Mouse (Mus musculus) layer of hippocampus, adult 8-10 months (tissue): Measurements from ENCODE around the gene Olah. TPM values are rescaled to one million over a fixed set of nuclear protein-coding genes. Genes with fewer than 3 reads are reported as not detected.

Experiments used
- DNase-seq, 2 experiments: peaks; one replicate each; pipeline ENCODE4 v3.0.0; 2022; ENCODE audit warnings: low spot score in 2 of 2
- total RNA-seq, 4 experiments: library from RNA; stranded (reverse); gene quantifications; 2 replicates each; pipeline ENCODE4 v1.2.4; 2022

Gene Olah
- total RNA-seq, 4 experiments from 2014 or later: not detected

GRCm38 (mm10) chr2:3353160-3353559, 43.9 kb downstream of the Olah start:
- DNase-seq: no peak

- DNase-seq: no peak
Observed at GRCm38 (mm10) chr2:3348919-3349318, 48.1 kb downstream of the Olah start.

- DNase-seq: no peak
Observed at GRCm38 (mm10) chr2:3348422-3348821, 48.6 kb downstream of the Olah start.

- DNase-seq: peak; percentile 54 to 60
Observed at GRCm38 (mm10) chr2:3335611-3336301, 61.3 kb downstream of the Olah start, which contains the start of gene Acbd7. Gene Acbd7 (plus strand): TSS chr2:3336168.

GRCm38 (mm10) chr2:3333761-3334160, 63.2 kb downstream of the Olah start:
- no peak for DNase-seq

- DNase-seq: peak; percentile 99
Observed at GRCm38 (mm10) chr2:3332484-3333242, 64.3 kb downstream of the Olah start, which contains the start of gene Rpp38. Gene Rpp38 (minus strand): TSS chr2:3332643.

GRCm38 (mm10) chr2:3332056-3332455, 65.0 kb downstream of the Olah start:
- no peak for DNase-seq

- peak in 1 of 2 experiments; percentile 21 for DNase-seq
Observed at GRCm38 (mm10) chr2:3331071-3331703, 65.8 kb downstream of the Olah start.

- peak in 1 of 2 experiments; percentile 26 for DNase-seq
Observed at GRCm38 (mm10) chr2:3327351-3327750, 69.7 kb downstream of the Olah start.

GRCm38 (mm10) chr2:3326547-3326946, 70.5 kb downstream of the Olah start:
- DNase-seq: no peak

GRCm38 (mm10) chr2:3324381-3325130, 72.5 kb downstream of the Olah start:
- DNase-seq: no peak

- DNase-seq: no peak
Observed at GRCm38 (mm10) chr2:3323132-3323531, 73.9 kb downstream of the Olah start.

GRCm38 (mm10) chr2:3305426-3306025, 91.5 kb downstream of the Olah start:
- peak; percentile 34 to 45 for DNase-seq

GRCm38 (mm10) chr2:3295826-3296225, 101.2 kb downstream of the Olah start:
- no peak for DNase-seq

GRCm38 (mm10) chr2:3292170-3292569, 104.8 kb downstream of the Olah start:
- DNase-seq: no peak

Other genes with a start within 250 kb of the Olah start
- gene Nmt2, start 113.0 kb downstream of the Olah start, total RNA-seq: 10 to 100 TPM; 80.8 to 96.6 (median 88.5) TPM
- 10 to 100 TPM in 2 of 4 experiments, 1 to 10 TPM in 2; 8.3 to 14.4 (median 10.2) TPM for gene Rpp38, start 64.6 kb downstream of the Olah start, total RNA-seq
- gene Acbd7, start 61.0 kb downstream of the Olah start, total RNA-seq: 1 to 10 TPM in 3 of 4 experiments, under 1 TPM in 1; 0.68 to 2.0 (median 1.4) TPM
- gene Meig1, start 25.4 kb upstream of the Olah start, total RNA-seq: 1 to 10 TPM; 3.3 to 6.4 (median 4.4) TPM
- gene Dclre1c, start 26.9 kb upstream of the Olah start, total RNA-seq: 10 to 100 TPM; 10.6 to 18.3 (median 15.4) TPM
- gene Suv39h2, start 77.8 kb upstream of the Olah start, total RNA-seq: 1 to 10 TPM; 3.1 to 3.8 (median 3.6) TPM
- 1 to 10 TPM; 5.3 to 7.3 (median 5.8) TPM for gene Gm45902, start 115.6 kb upstream of the Olah start, total RNA-seq
- gene Hspa14, start 115.6 kb upstream of the Olah start, total RNA-seq: 10 to 100 TPM; 47.6 to 56.3 (median 53.0) TPM
- 1 to 10 TPM in 2 of 4 experiments, under 1 TPM in 2; 0.83 to 3.2 (median 1.2) TPM for gene Cdnf, start 115.8 kb upstream of the Olah start, total RNA-seq
- gene Fam107b, start 173.3 kb upstream of the Olah start, total RNA-seq: 10 to 100 TPM; 11.5 to 17.4 (median 13.9) TPM